Mouse (Mus musculus): ENCODE results near the gene Igflr1.

- no peak for TF ChIP-seq EP300 (IDR thresholded peaks at IDR 0.05; ENCODE audit: insufficient read depth, low read depth, low read length)
- TF ChIP-seq CTCF (IDR thresholded peaks at IDR 0.05): no peak
- no peak for TF ChIP-seq POLR2A (IDR thresholded peaks at IDR 0.05; ENCODE audit: insufficient read depth, low read depth, low read length)
Observed at GRCm38 (mm10) chr7:30591605-30591951, 26.4 kb downstream of the Igflr1 start.

Measured in heart, adult 2 months (tissue).